Mouse (Mus musculus) stomach, embryonic 14.5 days (tissue): Measurements from ENCODE around the gene Cacng4. TPM values are rescaled to one million over a fixed set of nuclear protein-coding genes. Genes with fewer than 3 reads are reported as not detected.

ENCODE experiments used
- ATAC-seq: fragments of 200-750 bp; cut with Nextera tagmentation; 2 replicates; pipeline ENCODE4 v1.8.0; 2017; ENCODE audit warnings: low read depth, moderate TSS enrichment; ENCODE audit not compliant: insufficient number of reproducible peaks, insufficient read depth, low FRiP score
- H3K27ac ChIP-seq: fragments of 300-500 bp; sonication (generic); 2 replicates; pipeline ENCODE4 v1.5.1; 2014; ENCODE audit warnings: mild to moderate bottlenecking, low read length, moderate library complexity, mixed read lengths
- H3K27me3 ChIP-seq: fragments of 300-500 bp; sonication (generic); 2 replicates; pipeline ENCODE4 v1.6.1; 2014; ENCODE audit warnings: low read length, control low read depth, mixed read lengths; ENCODE audit not compliant: control insufficient read depth, insufficient read depth
- H3K36me3 ChIP-seq: fragments of 300-500 bp; sonication (generic); 2 replicates; pipeline ENCODE4 v1.6.1; 2014; ENCODE audit warnings: mild to moderate bottlenecking, control low read depth, low read length, moderate library complexity, mixed read lengths; ENCODE audit not compliant: control insufficient read depth, insufficient read depth
- H3K4me1 ChIP-seq: fragments of 300-500 bp; sonication (generic); 2 replicates; pipeline ENCODE4 v1.6.1; 2014; ENCODE audit warnings: low read length, control low read depth, mixed read lengths; ENCODE audit not compliant: control insufficient read depth, insufficient read depth
- H3K4me2 ChIP-seq: fragments of 300-500 bp; sonication (generic); replicated peaks from 2 replicates; pipeline ENCODE4 v1.6.1; 2014; ENCODE audit warnings: low read depth, low read length, control low read depth
- H3K4me3 ChIP-seq: fragments of 300-500 bp; sonication (generic); 2 replicates; pipeline ENCODE4 v1.5.1; 2014; ENCODE audit warnings: low read depth, low read length, control low read depth
- H3K9ac ChIP-seq: fragments of 300-500 bp; sonication (generic); replicated peaks from 2 replicates; pipeline ENCODE4 v1.6.1; 2014; ENCODE audit warnings: low read depth, mild to moderate bottlenecking, control low read depth, low read length, moderate library complexity, mixed read lengths
- H3K9me3 ChIP-seq: fragments of 300-500 bp; sonication (generic); 2 replicates; pipeline ENCODE4 v1.6.1; 2016; ENCODE audit warnings: low read depth, low read length, control low read depth; ENCODE audit not compliant: control insufficient read depth
- WGBS: fragments of 180-500 bp; shearing (Covaris S2); extraction: QIAGEN DNeasy Blood & Tissue Kit; methylation state at CpG from one replicate; pipeline ENCODE4 v1.1.7; 2014; 5-methylcytosine and 5-hydroxymethylcytosine counted together
- polyA plus RNA-seq: library from polyadenylated mRNA; unstranded; fragments of >200 nt; fragmentation: Nextera tagmentation; extraction: Ambion mirVana; gene quantifications from 2 replicates; pipeline ENCODE4 v1.2.1, GENCODE M21; 2014

Gene Cacng4
- polyA plus RNA-seq, 1 experiment from 2014 or later: 7.9 TPM

GRCm38 (mm10) chr11:107762688-107763460 is 31.5 kb downstream of the Cacng4 start:
- H3K4me3 ChIP-seq: no peak overlapping the region
- H3K9me3 ChIP-seq: no peaks in the 10 kb centered on the region
- no peak overlapping the region for H3K27ac ChIP-seq
- no peaks in the 10 kb centered on the region for H3K36me3 ChIP-seq
- H3K4me1 ChIP-seq: peaks cover 13% of the 10 kb centered on the region
- 34% methylated on average over 8 of the region's 8 CpGs for WGBS
- H3K9ac ChIP-seq: no peak overlapping the region
- ATAC-seq: peak; percentile 53; the same call in 1 of the 2 replicates
- H3K27me3 ChIP-seq: no peaks in the 10 kb centered on the region
- H3K4me2 ChIP-seq: no peak overlapping the region

GRCm38 (mm10) chr11:107761790-107762500 is 32.4 kb downstream of the Cacng4 start:
- H3K27ac ChIP-seq: no peak overlapping the region
- peaks cover 13% of the 10 kb centered on the region for H3K4me1 ChIP-seq
- ATAC-seq: no peak
- H3K27me3 ChIP-seq: no peaks in the 10 kb centered on the region
- H3K4me3 ChIP-seq: no peak overlapping the region
- H3K9me3 ChIP-seq: no peaks in the 10 kb centered on the region
- no peak overlapping the region for H3K9ac ChIP-seq
- no peaks in the 10 kb centered on the region for H3K36me3 ChIP-seq
- H3K4me2 ChIP-seq: no peak overlapping the region
- 66% methylated on average over 10 of the region's 10 CpGs for WGBS

- Histone ChIP-seq H3K4me1 (peaks cover 13% of the 10 kb centered on the region), H3K4me2 (no peak overlapping the region), H3K9me3 (no peaks in the 10 kb centered on the region), H3K27me3 (no peaks in the 10 kb centered on the region), H3K36me3 (no peaks in the 10 kb centered on the region), H3K4me3 (no peak overlapping the region), H3K27ac (no peak overlapping the region), H3K9ac (no peak overlapping the region)
- 73% methylated on average over 10 of the region's 10 CpGs for WGBS
- ATAC-seq: no peak
Measured at GRCm38 (mm10) chr11:107760001-107760400, 34.4 kb downstream of the Cacng4 start.

- H3K4me1 ChIP-seq: peaks cover 13% of the 10 kb centered on the region
- 75% methylated on average over 9 of the region's 9 CpGs for WGBS
- no peak for ATAC-seq
- no peak overlapping the region for H3K9ac ChIP-seq
- no peaks in the 10 kb centered on the region for H3K27me3 ChIP-seq
- H3K9me3 ChIP-seq: no peaks in the 10 kb centered on the region
- H3K4me3 ChIP-seq: no peak overlapping the region
- no peak overlapping the region for H3K27ac ChIP-seq
- H3K36me3 ChIP-seq: no peaks in the 10 kb centered on the region
- no peak overlapping the region for H3K4me2 ChIP-seq
Measured at GRCm38 (mm10) chr11:107759516-107759915, 34.8 kb downstream of the Cacng4 start.

GRCm38 (mm10) chr11:107749114-107749513 is 45.2 kb downstream of the Cacng4 start:
- Histone ChIP-seq H3K27me3 (no peaks in the 10 kb centered on the region), H3K4me1 (no peaks in the 10 kb centered on the region), H3K9me3 (no peaks in the 10 kb centered on the region), H3K4me2 (no peak overlapping the region), H3K27ac (no peak overlapping the region), H3K4me3 (no peak overlapping the region), H3K36me3 (no peaks in the 10 kb centered on the region), H3K9ac (no peak overlapping the region)
- WGBS: 89% methylated on average over 5 of the region's 5 CpGs
- no peak for ATAC-seq

GRCm38 (mm10) chr11:107748243-107749035 is 45.9 kb downstream of the Cacng4 start:
- no peak overlapping the region for H3K9ac ChIP-seq
- no peak overlapping the region for H3K27ac ChIP-seq
- no peak for ATAC-seq
- H3K4me2 ChIP-seq: no peak overlapping the region
- no peaks in the 10 kb centered on the region for H3K27me3 ChIP-seq
- no peaks in the 10 kb centered on the region for H3K36me3 ChIP-seq
- H3K4me3 ChIP-seq: no peak overlapping the region
- no peaks in the 10 kb centered on the region for H3K9me3 ChIP-seq
- no peaks in the 10 kb centered on the region for H3K4me1 ChIP-seq
- WGBS: 68% methylated on average over 5 of the region's 5 CpGs

- H3K4me1 ChIP-seq: no peaks in the 10 kb centered on the region
- H3K9me3 ChIP-seq: no peaks in the 10 kb centered on the region
- H3K4me3 ChIP-seq: no peak overlapping the region
- no peaks in the 10 kb centered on the region for H3K36me3 ChIP-seq
- no peak overlapping the region for H3K27ac ChIP-seq
- no peak overlapping the region for H3K9ac ChIP-seq
- no peak for ATAC-seq
- 48% methylated on average over 3 of the region's 3 CpGs for WGBS
- no peaks in the 10 kb centered on the region for H3K27me3 ChIP-seq
- H3K4me2 ChIP-seq: no peak overlapping the region
Measured at GRCm38 (mm10) chr11:107743100-107743499, 51.3 kb downstream of the Cacng4 start.

- Histone ChIP-seq H3K27ac (no peak overlapping the region), H3K4me2 (no peak overlapping the region), H3K9ac (no peak overlapping the region), H3K4me3 (no peak overlapping the region), H3K27me3 (no peaks in the 10 kb centered on the region), H3K4me1 (no peaks in the 10 kb centered on the region), H3K36me3 (no peaks in the 10 kb centered on the region), H3K9me3 (no peaks in the 10 kb centered on the region)
- WGBS: 78% methylated on average over 20 of the region's 20 CpGs
- ATAC-seq: no peak
Measured at GRCm38 (mm10) chr11:107738418-107739099, 55.8 kb downstream of the Cacng4 start.
